Mouse (Mus musculus) liver, adult 2 months (tissue): ENCODE results near the gene Myo5c.
A peak's percentile ranks its signal among the peaks of the same experiment; 100 is the strongest.

Experiments used
- CTCF ChIP-seq: fragments of 200-500 bp; IDR thresholded peaks from 2 replicates; pipeline ENCODE4 v1.5.1; 2011; ENCODE audit warnings: low read depth, low read length, control low read depth
- POLR2A ChIP-seq: fragments of 200-500 bp; IDR thresholded peaks from 2 replicates; pipeline ENCODE4 v1.6.1; 2011; ENCODE audit warnings: low read length, control low read depth; ENCODE audit not compliant: insufficient read depth; ENCODE audit errors: extremely low read depth

DNA sequence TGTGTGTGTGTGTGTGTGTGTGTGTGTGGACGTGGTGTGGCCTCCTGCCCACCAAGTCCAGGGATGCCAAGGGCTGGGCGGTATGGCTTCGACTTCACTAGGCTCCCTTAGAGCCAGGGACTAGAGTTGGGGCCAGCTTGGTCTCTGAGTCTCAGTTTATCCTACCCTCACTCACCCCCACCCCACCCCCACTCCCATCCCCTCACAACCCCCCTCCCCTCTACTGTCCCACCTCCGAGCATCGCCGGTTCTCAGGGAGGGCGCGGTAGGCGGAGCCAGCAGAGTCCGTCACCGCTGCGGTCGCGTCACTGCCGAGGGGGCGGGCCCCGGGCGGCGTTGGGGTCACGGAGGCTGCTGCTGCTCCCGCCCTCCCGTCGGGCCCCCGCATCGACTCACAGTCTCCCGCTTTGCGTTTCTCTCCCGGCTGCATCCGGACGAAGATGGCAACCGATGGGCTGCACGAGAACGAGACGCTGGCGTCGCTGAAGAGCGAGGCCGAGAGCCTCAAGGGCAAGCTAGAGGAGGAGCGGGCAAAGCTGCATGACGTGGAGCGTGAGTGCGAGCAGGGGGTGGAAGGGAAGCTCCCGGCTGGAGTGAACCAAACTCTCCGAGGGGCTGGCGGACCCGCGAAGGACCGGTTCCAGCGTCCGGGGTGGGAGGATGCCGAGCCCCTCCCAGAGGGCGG is 82.2 kb downstream of the Myo5c start:
- no peak for TF ChIP-seq CTCF
- 0 out of 2 replicates have a peak, but pooled peaks have one; percentile 31 for TF ChIP-seq POLR2A
